Mouse (Mus musculus) lung, postnatal 0 days (tissue): ENCODE measurements at regions not wholly inside any gene's neighbourhood (a gene's known extent, or its start where the extent isn't known, plus 50 kb on each side); places are given as distances from the start of the nearest gene placed in this dataset.

ENCODE experiments used
- CTCF ChIP-seq: IDR thresholded peaks from 2 replicates; pipeline ENCODE4 v1.5.1; 2016; ENCODE audit warnings: antibody characterized with exemption, mild to moderate bottlenecking
- EP300 ChIP-seq: IDR thresholded peaks from 2 replicates; pipeline ENCODE4 v1.6.1; 2016; ENCODE audit warnings: antibody characterized with exemption, mild to moderate bottlenecking, control low read depth

DNA sequence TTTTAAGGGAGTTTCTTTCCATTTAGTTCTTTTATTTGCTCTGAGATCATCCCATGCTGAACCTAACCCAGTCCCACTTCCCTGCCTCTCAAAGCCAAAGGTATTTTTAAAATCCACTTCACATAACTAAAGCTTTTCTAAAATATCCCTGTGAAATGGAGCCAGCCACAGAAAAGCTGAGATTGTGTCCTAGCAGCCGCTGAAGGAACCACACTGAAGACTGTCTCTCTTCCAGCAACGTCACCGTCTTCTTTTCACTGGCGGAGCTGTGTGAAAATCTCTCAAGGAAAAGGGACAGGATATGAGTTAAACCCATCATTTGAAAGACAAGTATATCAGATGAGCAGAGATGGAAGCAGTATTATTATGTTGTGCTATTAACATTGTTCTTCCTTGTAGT lies 53.3 kb downstream of the Gm9376 start:
- no peak for TF ChIP-seq CTCF
- TF ChIP-seq EP300 = no peak
